Mouse (Mus musculus): ENCODE measurements around the gene Orc2.
A peak's percentile ranks its signal among the peaks of the same experiment; 100 is the strongest.

Orc2 gene

DNA sequence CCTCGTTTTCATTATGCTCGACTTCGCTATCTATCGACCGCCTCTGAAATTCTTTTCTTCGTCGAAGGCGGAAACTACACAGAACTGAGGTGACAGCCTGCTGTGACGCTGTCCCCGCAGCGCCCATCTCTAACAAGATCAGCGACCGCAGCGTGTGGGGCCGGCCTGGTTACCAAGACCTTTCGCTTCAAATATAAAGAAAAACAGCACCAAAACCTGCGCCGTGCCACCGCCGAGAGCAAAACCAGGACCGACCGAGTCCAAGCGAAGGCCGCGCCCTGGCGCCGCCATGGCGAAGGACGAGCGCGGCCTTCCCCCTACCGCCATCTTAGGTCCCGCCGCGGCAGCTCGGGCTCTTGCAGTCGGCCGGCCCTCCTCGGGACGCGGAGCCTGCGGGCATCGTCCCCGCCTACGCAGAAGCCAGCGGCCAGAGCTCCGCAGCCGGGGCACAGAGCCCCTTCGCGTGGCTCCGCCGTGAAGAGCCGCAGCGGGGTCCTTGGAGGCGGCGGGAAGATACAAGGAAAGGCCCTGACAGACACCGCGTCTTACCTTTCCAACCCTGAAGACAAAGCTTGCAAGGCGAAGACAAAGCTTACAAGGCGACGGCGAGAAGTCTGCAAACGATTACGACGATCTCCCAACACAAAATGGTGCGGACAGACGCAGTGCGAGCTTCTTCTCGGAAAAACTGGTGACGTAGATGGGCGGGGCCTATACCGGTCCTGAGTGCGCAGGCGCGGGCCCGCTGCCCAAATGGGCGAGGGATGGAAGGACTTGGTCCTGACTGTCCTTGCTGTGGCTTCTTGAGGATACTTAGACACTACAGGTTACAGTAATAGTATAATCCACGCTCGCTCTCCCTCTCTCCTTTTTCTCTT, 81.3 kb downstream of the Orc2 start, which contains the start of gene Clk1:
Gene Clk1, minus strand, starts transcription at position 696 of the 878 bp plus-strand sequence.
- DNase-seq (ENCODE audit: low spot score): peak; percentile 97

DNA sequence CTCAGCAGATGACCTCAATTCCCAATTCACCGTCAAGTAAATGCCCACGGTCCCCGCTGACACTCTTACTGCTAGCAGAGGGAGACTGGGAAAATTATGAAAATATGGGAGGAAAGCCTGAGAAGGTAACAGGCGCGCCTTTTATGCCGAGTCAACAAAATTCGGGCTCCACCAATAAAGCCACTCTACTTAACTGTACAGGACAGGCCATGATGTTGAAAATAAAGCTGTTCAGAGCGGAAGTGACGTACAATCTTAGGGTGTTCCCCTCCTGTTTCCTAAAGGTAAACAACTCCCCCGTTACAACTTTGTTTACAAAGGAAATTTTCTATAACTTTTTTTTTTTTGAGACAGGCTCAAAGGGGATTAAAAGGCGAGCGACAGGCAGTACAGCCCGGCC, 82.0 kb downstream of the Orc2 start:
- DNase-seq (ENCODE audit: low spot score): peak; percentile 82

DNA sequence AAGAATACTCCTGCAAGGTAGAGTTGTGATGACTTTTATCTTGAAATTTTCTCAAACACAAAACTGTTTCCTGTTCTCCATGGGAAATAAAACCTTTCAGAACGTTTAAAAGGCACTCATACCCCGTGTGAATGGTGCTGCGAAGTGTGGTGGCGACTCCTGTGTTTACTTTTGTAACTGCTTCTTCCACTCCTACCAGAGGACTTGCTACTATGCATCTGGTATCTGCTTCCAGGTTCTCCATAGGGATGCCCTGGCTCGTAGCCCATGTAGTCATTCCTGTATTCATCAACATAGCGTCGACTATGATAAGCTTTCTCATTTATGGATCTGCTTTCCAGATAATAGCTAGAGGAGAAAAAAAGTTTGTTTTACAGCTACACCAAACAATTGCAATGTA, 83.9 kb downstream of the Orc2 start:
- DNase-seq (ENCODE audit: low spot score): no peak

DNA sequence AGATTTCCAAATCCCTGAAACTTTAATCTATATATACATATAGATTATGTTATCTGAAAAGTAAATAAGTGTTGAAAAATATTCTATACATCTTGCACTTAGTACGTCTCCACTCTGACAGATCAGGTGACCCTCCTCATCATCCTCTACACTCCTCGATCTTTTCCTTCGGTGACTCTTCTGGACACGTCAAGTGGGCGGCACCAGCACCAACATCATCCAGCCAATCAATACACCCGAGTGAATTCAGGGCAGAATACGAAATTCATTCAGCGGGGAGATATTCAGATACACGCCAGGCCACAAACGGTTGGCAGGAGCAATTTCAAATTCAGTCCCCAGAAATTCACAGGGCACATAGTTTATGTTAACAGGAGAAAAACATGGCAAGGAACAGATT, 84.9 kb downstream of the Orc2 start:
- DNase-seq (ENCODE audit: low spot score): no peak

DNA sequence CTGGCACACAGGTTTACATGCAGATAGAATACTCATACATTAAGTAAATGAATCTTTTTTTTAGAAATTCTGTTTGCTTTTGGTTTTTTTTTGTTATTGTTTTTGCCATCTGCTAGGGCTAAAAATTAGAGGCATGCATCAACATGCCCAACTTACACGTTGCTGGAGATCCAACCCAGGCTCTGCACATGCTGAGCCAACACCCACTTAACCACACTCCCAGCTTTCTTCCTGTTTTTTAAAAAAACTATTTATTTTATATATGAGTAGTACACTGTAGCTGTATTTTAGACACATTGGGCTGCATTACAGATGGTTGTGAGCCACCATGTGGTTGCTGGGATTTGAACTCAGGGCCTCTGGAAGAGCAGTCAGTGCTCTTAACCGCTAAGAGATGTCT, 88.9 kb downstream of the Orc2 start:
- DNase-seq (ENCODE audit: low spot score): no peak

DNA sequence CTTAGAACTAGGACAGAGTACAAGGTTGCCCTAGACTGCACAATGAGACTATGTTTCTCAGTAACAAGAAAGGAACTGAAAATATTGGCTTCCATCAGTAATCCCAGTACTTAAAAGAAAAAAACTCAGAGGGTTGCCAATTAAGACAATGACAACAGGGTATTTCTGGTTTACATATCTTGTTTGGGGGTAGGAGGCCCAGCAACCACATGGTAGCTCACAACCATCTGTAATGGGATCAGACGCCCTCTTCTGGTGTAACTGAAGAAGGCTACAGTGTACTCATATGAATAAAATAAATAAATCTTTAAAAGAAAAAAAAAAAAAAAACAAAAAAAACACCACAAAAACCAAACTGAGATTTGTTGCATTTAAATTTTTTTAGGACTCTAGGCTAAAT, 89.5 kb downstream of the Orc2 start:
- no peak for DNase-seq (ENCODE audit: low spot score)
